Mouse (Mus musculus) bone marrow macrophage, adult 2 months (primary cell): ENCODE measurements around the gene Zfp423. TPM values are rescaled to one million over a fixed set of nuclear protein-coding genes. Genes with fewer than 3 reads are reported as not detected.

Source experiments
- H3K27ac ChIP-seq: 2 replicates; pipeline ENCODE4 v1.5.1; 2012; ENCODE audit warnings: low read depth, low read length; ENCODE audit not compliant: insufficient read depth
- H3K4me1 ChIP-seq: 2 replicates; pipeline ENCODE4 v1.6.1; 2012; ENCODE audit warnings: low read length; ENCODE audit not compliant: control insufficient read depth, insufficient read depth
- H3K4me3 ChIP-seq: 2 replicates; pipeline ENCODE4 v1.5.1; 2012; ENCODE audit warnings: mild to moderate bottlenecking, low read length, moderate library complexity; ENCODE audit not compliant: insufficient read depth
- CTCF ChIP-seq: IDR thresholded peaks from 2 replicates; pipeline ENCODE4 v1.5.1; 2012; ENCODE audit warnings: low read depth, mild to moderate bottlenecking, low read length, moderate library complexity
- POLR2A ChIP-seq: IDR thresholded peaks from 2 replicates; pipeline ENCODE4 v1.6.1; 2012; ENCODE audit warnings: mild to moderate bottlenecking, low read depth, low read length, borderline replicate concordance
- polyA plus RNA-seq: library from polyadenylated mRNA; stranded (reverse); fragments of >200 nt; gene quantifications from 2 replicates; pipeline ENCODE4 v1.2.4, GENCODE M21; 2012; ENCODE audit not compliant: missing spikeins, insufficient read depth, insufficient read length

Zfp423 gene
- polyA plus RNA-seq, 1 experiment: not detected

- Histone ChIP-seq H3K27ac (no peak overlapping the region), H3K4me3 (no peak overlapping the region), H3K4me1 (no peaks in the 10 kb centered on the region)
- TF ChIP-seq POLR2A (no peak), CTCF (no peak)
Observed at GRCm38 (mm10) chr8:87944225-87944934, 15.0 kb downstream of the Zfp423 start.

- no peaks in the 10 kb centered on the region for H3K4me1 ChIP-seq
- no peak overlapping the region for H3K4me3 ChIP-seq
- TF ChIP-seq POLR2A (no peak), CTCF (no peak)
- H3K27ac ChIP-seq: no peak overlapping the region
Observed at GRCm38 (mm10) chr8:87943651-87944091, 15.7 kb downstream of the Zfp423 start.

- Histone ChIP-seq H3K4me3 (no peak overlapping the region), H3K27ac (no peak overlapping the region), H3K4me1 (no peaks in the 10 kb centered on the region)
- TF ChIP-seq CTCF (no peak), POLR2A (no peak)
Observed at GRCm38 (mm10) chr8:87940646-87941045, 18.7 kb downstream of the Zfp423 start.

GRCm38 (mm10) chr8:87939308-87939936 lies 20.0 kb downstream of the Zfp423 start:
- TF ChIP-seq CTCF (no peak), POLR2A (no peak)
- no peaks in the 10 kb centered on the region for H3K4me1 ChIP-seq
- H3K4me3 ChIP-seq: no peak overlapping the region
- no peak overlapping the region for H3K27ac ChIP-seq

GRCm38 (mm10) chr8:87938351-87939232 lies 20.8 kb downstream of the Zfp423 start:
- TF ChIP-seq CTCF (no peak), POLR2A (no peak)
- Histone ChIP-seq H3K27ac (no peak overlapping the region), H3K4me1 (no peaks in the 10 kb centered on the region), H3K4me3 (no peak overlapping the region)

- no peak for TF ChIP-seq CTCF
- no peak for TF ChIP-seq POLR2A
- Histone ChIP-seq H3K4me1 (no peaks in the 10 kb centered on the region), H3K27ac (no peak overlapping the region), H3K4me3 (no peak overlapping the region)
Observed at GRCm38 (mm10) chr8:87937211-87937610, 22.2 kb downstream of the Zfp423 start.

GRCm38 (mm10) chr8:87935088-87935680 lies 24.2 kb downstream of the Zfp423 start:
- Histone ChIP-seq H3K4me1 (no peaks in the 10 kb centered on the region), H3K4me3 (no peak overlapping the region), H3K27ac (no peak overlapping the region)
- TF ChIP-seq CTCF (no peak), POLR2A (no peak)

- TF ChIP-seq POLR2A: no peak
- no peak for TF ChIP-seq CTCF
- H3K4me1 ChIP-seq: no peaks in the 10 kb centered on the region
- H3K27ac ChIP-seq: no peak overlapping the region
- no peak overlapping the region for H3K4me3 ChIP-seq
Observed at GRCm38 (mm10) chr8:87934175-87934574, 25.2 kb downstream of the Zfp423 start.

- H3K4me1 ChIP-seq: no peaks in the 10 kb centered on the region
- no peak overlapping the region for H3K27ac ChIP-seq
- TF ChIP-seq POLR2A (no peak), CTCF (no peak)
- H3K4me3 ChIP-seq: no peak overlapping the region
Observed at GRCm38 (mm10) chr8:87933752-87934151, 25.6 kb downstream of the Zfp423 start.
